Mouse (Mus musculus) heart, adult 9 months (tissue): ENCODE results near the gene Taok1.

ENCODE experiments used
- DNase-seq, 2 experiments: peaks; one replicate each; pipeline ENCODE4 v3.0.0; 2022; ENCODE audit warnings: low spot score in 2 of 2

Taok1 gene

GRCm38 (mm10) chr11:77508068-77509021 is 99.3 kb downstream of the Taok1 start:
- peak; percentile 81 to 83 for DNase-seq

GRCm38 (mm10) chr11:77507426-77507825 is 100.2 kb downstream of the Taok1 start:
- no peak for DNase-seq

DNA sequence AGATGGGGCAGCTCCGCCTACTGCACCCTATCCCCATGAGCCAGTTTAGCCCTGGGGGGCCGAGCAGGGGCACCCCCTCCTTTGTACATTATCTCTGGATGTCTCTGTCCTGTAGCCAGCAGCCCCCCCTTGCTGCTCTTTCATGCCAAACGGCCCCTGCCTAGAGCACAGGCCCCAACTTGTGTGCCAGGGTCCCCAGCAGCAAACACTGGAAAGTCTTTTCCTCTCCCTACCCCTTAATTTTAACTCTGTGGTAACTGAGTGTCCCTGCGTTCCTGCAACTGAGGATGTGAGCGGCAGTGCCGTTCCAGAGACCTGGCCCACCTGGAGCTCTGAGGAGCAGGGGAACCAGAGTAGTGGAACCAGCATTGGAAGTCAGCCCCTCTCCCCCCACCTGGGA is 100.7 kb downstream of the Taok1 start:
- no peak for DNase-seq

GRCm38 (mm10) chr11:77506273-77506672 is 101.3 kb downstream of the Taok1 start:
- no peak for DNase-seq

DNA sequence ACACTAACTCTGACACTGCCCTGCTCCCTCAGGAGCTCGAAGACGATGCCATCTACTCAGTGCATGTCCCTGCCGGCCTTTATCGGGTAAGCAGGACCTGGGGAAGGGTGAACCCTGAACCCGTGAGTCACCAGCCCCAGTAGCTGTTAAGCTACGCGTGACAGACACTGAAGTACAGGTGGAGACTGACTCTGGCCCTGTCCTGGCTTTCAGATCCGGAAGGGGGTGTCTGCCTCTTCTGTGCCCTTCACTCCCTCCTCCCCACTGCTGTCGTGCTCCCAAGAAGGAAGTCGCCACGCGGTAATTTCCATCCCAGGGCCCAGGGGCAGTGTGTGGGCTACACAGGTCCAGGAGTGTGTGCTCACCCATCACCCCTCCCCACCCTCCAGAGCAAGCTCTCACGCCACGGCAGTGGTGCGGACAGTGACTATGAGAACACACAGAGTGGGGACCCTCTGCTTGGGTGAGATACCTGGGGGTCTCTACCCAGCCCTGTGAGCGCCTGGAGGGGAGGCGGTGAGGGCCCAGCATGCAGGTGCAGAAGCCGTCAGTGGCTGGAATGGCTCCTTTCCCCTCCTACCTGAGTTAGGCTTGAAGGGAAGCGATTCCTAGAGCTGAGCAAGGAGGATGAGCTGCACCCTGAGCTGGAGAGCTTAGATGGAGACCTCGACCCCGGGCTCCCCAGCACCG is 102.2 kb downstream of the Taok1 start:
- no peak for DNase-seq

GRCm38 (mm10) chr11:77504377-77504776 is 103.2 kb downstream of the Taok1 start:
- no peak for DNase-seq

DNA sequence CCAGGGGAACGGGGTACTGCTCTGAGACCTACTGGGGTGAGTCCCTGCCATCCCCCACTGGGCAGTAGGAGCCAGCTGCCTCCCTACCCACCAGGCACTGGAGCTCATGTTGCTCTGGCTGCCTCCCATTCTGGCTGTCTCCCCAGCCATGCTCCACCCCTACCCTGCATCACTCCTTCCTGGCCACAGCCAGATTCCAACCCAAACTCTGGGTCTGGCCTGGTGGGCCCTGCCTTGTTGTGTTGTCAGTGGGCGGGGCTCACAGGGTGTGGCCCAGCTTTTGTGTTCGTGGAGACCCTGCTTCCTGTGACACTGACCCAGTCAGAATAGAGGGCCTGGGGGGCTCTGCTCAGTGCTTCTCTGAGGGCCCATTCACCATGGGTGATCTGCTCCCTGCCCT is 104.1 kb downstream of the Taok1 start:
- DNase-seq, result peak in 1 of 2 experiments; percentile 51

DNA sequence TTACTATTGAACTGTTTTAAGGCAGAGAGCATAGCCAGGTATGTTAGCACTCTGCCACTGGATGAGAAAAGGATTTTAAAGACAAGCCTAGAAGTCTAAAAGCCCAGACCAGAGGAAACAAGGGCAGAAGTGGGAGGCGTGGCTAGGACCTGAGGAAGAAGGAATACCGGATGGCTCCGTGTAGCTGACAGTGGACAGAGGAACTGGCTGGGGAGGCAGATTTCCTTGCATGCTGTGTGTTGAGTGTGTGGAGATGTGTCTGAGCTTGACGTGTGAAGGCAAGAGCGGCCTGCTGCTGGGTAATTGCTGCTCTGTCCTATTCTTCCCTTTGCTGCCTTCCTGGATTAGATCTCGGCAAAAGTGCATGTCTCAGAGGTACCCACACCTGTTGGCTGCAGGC is 105.1 kb downstream of the Taok1 start:
- no peak for DNase-seq

GRCm38 (mm10) chr11:77501971-77502370 is 105.6 kb downstream of the Taok1 start:
- no peak for DNase-seq

GRCm38 (mm10) chr11:77501392-77501791 is 106.2 kb downstream of the Taok1 start:
- DNase-seq, result peak in 1 of 2 experiments; percentile 79

DNA sequence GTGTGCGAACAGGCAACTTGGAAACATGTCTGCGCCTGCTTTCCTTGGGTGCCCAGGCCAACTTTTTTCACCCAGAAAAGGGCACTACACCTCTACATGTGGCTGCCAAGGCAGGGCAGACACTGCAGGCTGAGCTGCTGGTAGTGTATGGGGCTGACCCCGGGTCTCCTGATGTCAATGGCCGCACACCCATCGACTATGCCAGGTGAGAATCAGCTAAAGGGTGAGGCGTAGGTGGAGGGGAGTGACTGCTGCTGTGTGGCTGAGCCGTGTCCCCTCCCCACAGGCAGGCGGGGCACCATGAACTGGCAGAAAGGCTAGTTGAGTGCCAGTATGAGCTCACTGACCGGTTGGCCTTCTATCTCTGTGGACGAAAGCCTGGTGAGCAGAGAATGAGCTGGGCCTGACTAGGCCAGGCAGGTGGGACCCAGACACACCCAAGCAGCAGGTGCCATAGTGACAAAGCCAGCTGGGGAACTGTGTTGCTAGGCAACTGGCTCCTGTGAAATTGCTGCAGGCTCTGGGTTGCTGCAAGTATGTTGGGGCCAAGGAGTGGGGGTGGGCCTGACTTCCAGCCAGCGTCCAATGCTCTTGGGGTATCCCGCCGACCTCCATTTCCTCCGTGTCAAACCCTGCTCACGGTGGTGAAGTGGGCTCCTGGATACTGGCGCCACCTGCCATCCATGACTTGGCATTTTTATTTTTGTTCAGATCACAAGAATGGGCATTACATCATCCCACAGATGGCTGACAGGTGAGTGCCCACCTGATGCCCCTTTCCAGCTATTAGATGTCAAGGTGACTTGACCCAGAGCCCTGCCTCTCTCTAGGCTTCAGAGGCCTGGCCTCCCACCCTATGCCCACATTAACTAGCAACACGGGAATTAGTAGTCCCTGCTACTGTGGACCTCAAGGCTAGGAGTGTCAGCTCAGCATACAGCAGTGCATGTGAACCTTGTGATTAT is 107.0 kb downstream of the Taok1 start:
- DNase-seq, result no peak

GRCm38 (mm10) chr11:77499354-77499753 is 108.3 kb downstream of the Taok1 start:
- DNase-seq, result no peak

GRCm38 (mm10) chr11:77498261-77499139 is 109.1 kb downstream of the Taok1 start:
- DNase-seq, result no peak

GRCm38 (mm10) chr11:77497851-77498250 is 109.8 kb downstream of the Taok1 start:
- DNase-seq, result peak in 1 of 2 experiments; percentile 67

DNA sequence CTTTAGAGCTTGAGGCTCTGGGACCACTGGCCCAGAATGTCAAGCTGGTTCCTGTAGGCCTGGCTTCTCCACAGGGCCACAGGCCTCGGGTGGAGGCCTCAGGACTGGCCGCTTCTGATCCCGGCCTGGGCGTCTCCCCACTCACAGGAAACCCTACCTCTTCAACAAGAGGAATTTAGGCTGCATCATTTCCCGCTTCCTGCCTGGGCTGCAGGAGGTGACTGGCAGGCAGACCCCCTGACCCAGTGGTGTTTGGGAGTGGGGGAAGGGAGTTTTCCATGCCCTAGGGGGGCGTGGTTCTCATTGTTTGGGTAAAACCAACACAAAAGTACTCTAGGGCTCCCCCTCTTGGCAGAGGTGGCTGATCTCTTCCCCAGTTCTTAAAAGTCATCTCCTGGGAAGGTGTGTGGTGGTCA is 110.3 kb downstream of the Taok1 start:
- peak; percentile 87 to 91 for DNase-seq

GRCm38 (mm10) chr11:77495507-77495906 is 112.1 kb downstream of the Taok1 start:
- no peak for DNase-seq

- no peak for DNase-seq
These were observed 112.8 kb downstream of the Taok1 start for GRCm38 (mm10) chr11:77494782-77495181.

- DNase-seq, result no peak
These were observed 113.3 kb downstream of the Taok1 start for GRCm38 (mm10) chr11:77494344-77494676.

- DNase-seq, result no peak
These were observed 113.9 kb downstream of the Taok1 start, which contains the start of gene Git1 for GRCm38 (mm10) chr11:77493512-77494343. Gene Git1 (plus strand): TSS chr11:77493562.

GRCm38 (mm10) chr11:77492911-77493332 is 114.7 kb downstream of the Taok1 start:
- peak; percentile 93 to 95 for DNase-seq
